Mouse (Mus musculus): ENCODE data around the gene 4632433K11Rik.
A peak's percentile ranks its signal among the peaks of the same experiment; 100 is the strongest.
"Not testable (repeated sequence)": the region's sequence is repeated elsewhere in the genome, so short reads cannot be mapped to it uniquely, and the experiment has no call there.

4632433K11Rik gene

GRCm38 (mm10) chr7:5056651-5057263 lies 22.8 kb downstream of the 4632433K11Rik start:
- no peak for DNase-seq (ENCODE audit: low read depth)

- DNase-seq (ENCODE audit: low read depth): no peak
These were observed 23.5 kb downstream of the 4632433K11Rik start for GRCm38 (mm10) chr7:5057381-5057780.

DNA sequence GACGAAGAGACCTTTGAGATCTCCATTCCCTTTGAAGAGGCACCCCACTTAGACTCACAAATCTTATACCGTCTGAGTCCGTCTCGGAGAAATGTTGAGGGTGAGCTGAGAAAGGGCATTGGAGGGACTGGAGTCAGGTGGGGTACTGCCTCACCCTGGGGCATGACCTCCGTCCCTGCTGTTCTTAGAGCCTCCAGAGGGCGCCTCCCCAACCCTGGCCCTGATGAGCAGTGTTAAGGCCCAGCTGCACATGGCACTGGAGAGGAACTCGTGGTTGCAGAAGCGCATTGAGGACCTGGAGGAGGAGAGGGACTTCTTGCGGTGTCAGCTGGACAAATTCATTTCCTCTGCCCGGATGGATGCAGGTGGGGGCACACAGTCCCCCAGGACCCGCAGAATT lies 23.9 kb downstream of the 4632433K11Rik start:
- DNase-seq (ENCODE audit: low read depth): no peak

- DNase-seq (ENCODE audit: low read depth): no peak
These were observed 24.7 kb downstream of the 4632433K11Rik start for GRCm38 (mm10) chr7:5058631-5059030.

GRCm38 (mm10) chr7:5059421-5059820 lies 25.5 kb downstream of the 4632433K11Rik start:
- no peak for DNase-seq (ENCODE audit: low read depth)

DNA sequence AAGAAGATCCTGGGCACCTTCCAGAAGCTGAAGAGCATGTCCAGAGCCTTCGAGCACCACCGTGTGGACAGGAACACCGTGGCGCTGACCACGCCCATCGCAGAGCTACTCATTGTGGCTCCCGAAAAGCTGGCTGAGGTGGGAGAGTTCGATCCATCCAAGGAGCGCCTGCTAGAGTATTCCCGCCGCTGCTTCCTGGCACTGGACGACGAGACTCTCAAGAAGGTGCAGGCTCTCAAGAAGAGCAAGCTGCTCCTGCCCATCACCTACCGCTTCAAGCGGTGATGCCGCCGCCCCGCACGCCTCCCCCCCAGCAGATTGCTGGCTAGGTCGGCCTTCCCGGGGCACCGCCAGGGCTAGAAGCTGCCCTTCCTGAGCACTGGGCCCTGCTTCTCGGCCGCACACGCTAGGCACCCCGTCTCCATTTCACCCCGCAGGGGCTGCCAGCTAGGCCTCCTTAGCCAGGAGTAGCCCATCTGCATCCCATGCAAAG lies 26.4 kb downstream of the 4632433K11Rik start:
- DNase-seq (ENCODE audit: low read depth): peak; percentile 61

- DNase-seq (ENCODE audit: low read depth): peak; percentile 95
These were observed 27.2 kb downstream of the 4632433K11Rik start for GRCm38 (mm10) chr7:5060944-5061773.

DNA sequence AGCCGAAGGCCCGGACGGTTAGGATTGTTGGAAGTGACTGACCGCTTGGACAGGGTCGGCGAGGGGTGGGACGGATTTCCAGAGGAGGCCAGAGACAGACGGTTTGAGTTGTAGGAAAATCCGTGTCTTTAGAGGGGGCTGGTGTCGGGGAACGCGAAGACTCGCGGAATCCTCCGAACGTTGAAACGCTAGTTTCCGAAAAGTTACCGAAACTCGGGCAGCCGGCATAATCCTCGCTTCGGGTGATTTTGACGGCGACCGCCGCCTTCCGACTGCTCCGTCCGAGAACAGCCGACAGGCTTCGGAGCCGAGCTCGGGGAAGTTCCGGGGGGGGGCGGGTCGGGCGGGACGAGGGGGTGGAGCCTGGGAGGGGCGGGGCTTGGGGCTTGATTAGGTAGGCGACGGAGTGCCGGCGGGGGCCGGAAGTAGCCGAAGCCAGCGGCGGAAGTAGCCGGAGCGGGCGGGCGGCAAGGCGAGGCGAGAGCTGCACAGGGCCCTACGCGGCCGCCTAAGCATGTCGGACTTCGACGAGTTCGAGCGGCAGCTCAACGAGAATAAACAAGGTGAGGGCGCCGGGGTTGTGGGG lies 27.9 kb downstream of the 4632433K11Rik start, which contains the start of gene U2af2:
U2af2 (plus strand) TSS at position 370 of the 586 bp plus-strand sequence.
- peak; percentile 62 for DNase-seq (ENCODE audit: low read depth)

DNA sequence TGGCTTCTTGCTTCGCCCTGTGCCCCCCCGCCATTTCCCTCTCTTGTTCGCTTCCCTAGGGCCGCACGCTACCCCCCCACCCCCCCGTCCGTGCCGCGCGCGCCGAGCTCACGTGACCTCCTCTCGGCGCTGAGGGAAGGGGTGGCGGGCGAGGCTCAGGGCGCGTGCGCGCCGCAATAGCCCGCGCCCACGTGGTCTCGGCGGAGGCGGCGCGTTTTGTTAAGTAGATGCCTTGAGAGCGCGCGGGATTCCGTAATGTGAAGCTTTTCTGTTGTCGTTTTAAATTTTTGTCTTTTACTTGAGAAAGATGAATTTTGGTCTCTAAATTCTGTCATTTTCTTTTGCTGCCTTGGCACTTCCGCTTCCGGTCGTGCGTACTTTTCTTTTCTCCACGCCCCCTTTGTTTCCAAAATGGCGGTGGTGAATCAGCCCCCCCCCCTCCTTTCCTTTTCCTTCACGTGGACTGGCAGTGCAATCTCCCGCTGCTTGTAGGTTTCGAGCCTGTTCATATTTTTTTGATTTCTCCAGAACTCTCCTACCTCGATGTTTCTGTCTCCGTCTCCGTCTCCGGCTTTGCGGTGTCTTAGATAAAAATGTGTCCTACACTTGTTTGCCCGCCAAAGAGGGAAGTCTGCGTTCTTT lies 28.6 kb downstream of the 4632433K11Rik start:
- peak; percentile 81 for DNase-seq (ENCODE audit: low read depth)

DNA sequence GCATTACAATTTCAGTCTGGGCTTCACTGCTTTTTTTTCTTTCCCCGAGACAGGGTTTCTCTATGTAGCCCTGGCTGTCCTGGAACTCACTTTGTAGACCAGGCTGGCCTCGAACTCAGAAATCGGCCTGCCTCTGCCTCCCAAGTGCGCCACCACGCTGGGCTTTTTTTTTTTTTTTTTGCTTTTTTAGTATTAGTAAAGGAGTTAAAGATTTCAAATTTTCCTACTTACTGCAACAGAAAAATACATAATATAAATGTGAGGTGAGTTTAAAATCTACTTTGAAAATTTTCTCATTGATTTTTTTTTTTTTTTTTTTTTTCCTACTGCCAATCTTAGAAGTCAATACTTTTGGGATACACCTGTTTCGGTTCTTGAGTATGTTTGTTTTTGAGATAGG lies 31.0 kb downstream of the 4632433K11Rik start:
- DNase-seq (ENCODE audit: low read depth): no peak

GRCm38 (mm10) chr7:5073586-5073985 lies 39.7 kb downstream of the 4632433K11Rik start:
- DNase-seq (ENCODE audit: low read depth): no peak

DNA sequence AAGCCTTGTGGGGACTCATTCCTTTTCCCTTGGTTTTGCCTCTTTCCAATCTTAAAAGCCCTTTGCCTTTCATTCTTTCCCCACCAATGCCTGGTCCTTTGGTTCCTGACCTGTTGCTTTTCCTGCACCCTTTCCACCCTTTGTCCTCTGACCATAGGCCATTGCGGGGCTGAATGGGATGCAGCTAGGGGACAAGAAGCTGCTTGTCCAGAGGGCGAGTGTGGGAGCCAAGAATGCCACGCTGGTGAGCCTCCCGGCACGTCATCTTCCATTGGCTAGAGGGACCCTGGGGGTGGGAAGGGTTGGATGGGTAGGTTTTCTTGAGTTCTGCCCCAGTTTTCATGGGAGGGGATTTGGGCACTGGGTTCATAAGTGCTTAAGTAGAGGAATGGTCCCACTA lies 41.1 kb downstream of the 4632433K11Rik start:
- no peak for DNase-seq (ENCODE audit: low read depth)

- DNase-seq (ENCODE audit: low read depth): no peak
These were observed 43.0 kb downstream of the 4632433K11Rik start for GRCm38 (mm10) chr7:5076931-5077330.

DNA sequence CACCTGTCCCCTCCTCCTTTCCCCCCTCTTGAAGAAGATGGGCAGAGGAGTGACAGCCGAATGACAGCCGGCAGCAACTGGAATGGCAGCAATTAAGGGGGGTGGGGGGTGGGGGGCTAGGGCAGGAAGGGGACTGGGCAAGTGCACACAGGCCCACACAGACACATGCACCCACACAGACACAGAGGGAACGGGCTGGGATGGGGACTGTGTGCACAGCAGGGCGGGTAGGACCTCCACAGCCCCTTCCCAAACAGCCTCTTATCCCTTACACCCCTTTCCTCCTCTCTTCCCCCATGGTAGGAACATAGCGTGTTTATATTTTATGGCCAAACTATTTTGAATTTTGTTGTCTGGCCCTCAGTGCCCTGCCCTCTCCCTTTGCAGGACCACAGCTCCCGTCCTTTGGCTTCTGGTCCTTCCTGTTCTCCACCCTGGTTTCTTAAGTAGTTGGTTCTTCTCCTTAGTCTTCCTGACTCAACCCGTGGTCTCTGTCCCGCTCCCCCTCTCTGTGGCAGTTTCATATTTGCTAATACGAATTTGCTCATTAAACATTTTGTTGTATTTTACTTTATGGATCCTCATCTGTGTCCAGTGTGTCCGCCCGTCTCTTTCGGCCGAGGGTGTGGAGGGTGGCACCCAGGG lies 45.6 kb downstream of the 4632433K11Rik start:
- not testable (repeated sequence) for DNase-seq (ENCODE audit: low read depth)

DNA sequence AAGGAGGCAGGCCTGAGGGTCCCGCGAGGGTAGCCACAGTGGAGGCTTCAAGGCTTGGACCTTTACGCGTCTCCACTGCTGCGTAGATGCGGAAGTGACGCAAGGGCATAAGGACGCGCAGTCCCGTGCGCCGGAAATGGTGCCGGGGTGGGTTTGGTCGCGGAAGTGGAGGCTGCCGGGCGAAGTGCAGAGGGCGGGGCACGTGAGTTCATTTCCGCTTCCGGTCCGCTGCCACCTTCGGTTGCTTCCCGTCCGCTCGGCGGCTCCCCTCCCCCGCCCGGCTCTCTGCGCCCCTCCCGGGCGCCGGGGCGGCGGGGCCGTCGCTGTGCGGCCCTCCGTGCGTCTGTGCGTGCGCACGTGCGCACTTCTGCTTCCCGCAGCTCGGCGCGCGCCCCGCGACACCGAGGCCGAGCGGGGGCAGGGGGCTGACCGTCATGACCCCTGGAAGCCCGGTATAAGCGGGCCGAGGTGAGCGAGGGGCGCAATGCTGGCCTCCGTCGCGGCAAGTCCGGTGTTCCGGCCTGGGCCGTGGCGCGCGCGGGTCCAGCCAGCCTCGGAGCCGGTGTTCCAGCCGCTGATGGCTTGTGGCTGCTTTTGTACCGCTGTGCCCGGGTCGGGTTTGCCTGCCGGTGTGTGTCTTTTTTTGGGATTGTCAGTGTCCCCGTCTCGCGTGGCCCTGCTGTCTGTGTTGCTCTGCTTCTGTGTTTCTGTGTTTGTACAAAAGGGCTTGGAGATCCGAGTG lies 46.3 kb downstream of the 4632433K11Rik start, which contains the start of gene Epn1:
Epn1 (plus strand) TSS at position 226 of the 742 bp plus-strand sequence.
- DNase-seq (ENCODE audit: low read depth): peak; percentile 91

DNA sequence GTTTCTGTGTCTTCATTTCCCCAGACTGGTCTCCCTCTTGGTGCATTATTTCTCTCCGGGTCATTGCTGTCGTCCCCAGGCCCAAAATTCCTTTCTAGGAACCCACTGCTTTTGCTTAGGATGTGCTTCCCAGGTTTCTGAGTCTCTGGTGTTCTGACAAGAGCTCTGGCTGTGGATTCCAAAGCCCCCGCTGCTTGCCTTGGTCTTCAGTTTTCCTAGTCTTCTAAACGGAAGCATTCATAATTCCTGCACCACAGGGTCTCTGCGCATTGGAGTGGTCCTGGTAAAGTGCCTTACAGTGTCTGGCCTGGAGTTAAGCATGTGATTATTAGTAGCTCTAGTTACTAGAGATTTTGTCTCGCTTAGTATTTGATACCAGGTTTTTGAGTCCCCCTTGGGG lies 46.9 kb downstream of the 4632433K11Rik start:
- DNase-seq (ENCODE audit: low read depth): no peak

GRCm38 (mm10) chr7:5081241-5081640 lies 47.3 kb downstream of the 4632433K11Rik start:
- no peak for DNase-seq (ENCODE audit: low read depth)

DNA sequence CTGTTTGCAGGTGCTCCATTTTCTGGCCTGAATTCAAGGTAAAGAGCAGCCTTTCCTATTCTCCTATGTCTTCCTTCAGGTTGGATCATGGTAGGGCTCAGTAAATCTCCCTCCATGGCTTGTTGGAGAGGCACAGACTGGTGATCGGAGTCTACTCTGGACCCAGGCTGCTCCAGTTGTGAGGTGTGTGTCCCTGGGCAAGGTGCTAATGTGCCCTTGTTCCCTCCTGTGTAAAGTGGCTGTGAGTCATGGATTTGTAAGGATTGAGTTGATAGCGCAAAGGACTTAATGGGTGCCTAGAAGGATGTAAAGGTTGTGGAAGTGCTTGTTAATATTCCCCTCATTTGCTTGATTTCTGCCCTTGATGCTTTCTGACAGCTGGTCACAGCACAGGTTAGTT lies 48.0 kb downstream of the 4632433K11Rik start:
- no peak for DNase-seq (ENCODE audit: low read depth)

GRCm38 (mm10) chr7:5083325-5084105 lies 49.6 kb downstream of the 4632433K11Rik start:
- no peak for DNase-seq (ENCODE audit: low read depth)
